Mouse (Mus musculus) erythroblast, adult 5-6 weeks (primary cell): ENCODE data around the gene Trmt11. TPM values are rescaled to one million over a fixed set of nuclear protein-coding genes. Genes with fewer than 3 reads are reported as not detected.
A peak's percentile ranks its signal among the peaks of the same experiment; 100 is the strongest.
"Not testable (repeated sequence)": the region's sequence is repeated elsewhere in the genome, so short reads cannot be mapped to it uniquely, and the experiment has no call there.

Source experiments
- ATAC-seq: replicated peaks from 2 replicates; pipeline ENCODE4 v1.8.0; 2016; ENCODE audit warnings: moderate number of reproducible peaks, mild to moderate bottlenecking, moderate TSS enrichment, inconsistent platforms; ENCODE audit not compliant: poor library complexity, low FRiP score, severe bottlenecking
- total RNA-seq, 2 experiments: library from RNA; stranded (forward) in 1 of 2; stranded (reverse) in 1 of 2; fragments of 150-400 nt in 1 of 2; fragments of 200-764, 138-1000 nt in 1 of 2; gene quantifications; 2 replicates each; pipeline versions ENCODE4 v1.2.3 to v1.2.4; 2015 to 2017; ENCODE audit warnings: low replicate concordance in 2 of 2

The Trmt11 gene
- total RNA-seq (2015; ENCODE audit: low replicate concordance) (9.6 and 13.8 TPM in 2 replicates), total RNA-seq (2017; ENCODE audit: low replicate concordance) (6.3 and 12.4 TPM in 2 replicates)

- peak; percentile 99 for ATAC-seq
These were observed at the start of gene Trmt11 for GRCm38 (mm10) chr10:30600542-30600966. Gene Trmt11, minus strand, starts transcription at chr10:30600749.

GRCm38 (mm10) chr10:30647681-30648080, 47.1 kb upstream of the Trmt11 start:
- ATAC-seq = no peak

- ATAC-seq = no peak
These were observed 37.7 kb upstream of the Trmt11 start for GRCm38 (mm10) chr10:30638216-30638615.

GRCm38 (mm10) chr10:30636474-30637154, 36.1 kb upstream of the Trmt11 start:
- ATAC-seq = not testable (repeated sequence)

GRCm38 (mm10) chr10:30632718-30633117, 32.2 kb upstream of the Trmt11 start:
- 0 out of 2 replicates have a peak, but pooled peaks have one; percentile 26 for ATAC-seq

- ATAC-seq = no peak
These were observed 29.4 kb upstream of the Trmt11 start for GRCm38 (mm10) chr10:30629977-30630376.

- 0 out of 2 replicates have a peak, but pooled peaks have one; percentile 35 for ATAC-seq
These were observed 29.0 kb upstream of the Trmt11 start, which contains the start of gene Hint3 for GRCm38 (mm10) chr10:30629513-30629912. Gene Hint3, minus strand, starts transcription at chr10:30629632.

GRCm38 (mm10) chr10:30628444-30628843, 27.9 kb upstream of the Trmt11 start:
- ATAC-seq = not testable (repeated sequence)

- ATAC-seq = no peak
These were observed 27.0 kb upstream of the Trmt11 start for GRCm38 (mm10) chr10:30627548-30627947.

- no peak for ATAC-seq
These were observed 23.8 kb upstream of the Trmt11 start for GRCm38 (mm10) chr10:30624161-30625019.

GRCm38 (mm10) chr10:30622928-30623327, 22.4 kb upstream of the Trmt11 start:
- ATAC-seq = no peak

GRCm38 (mm10) chr10:30618918-30619210, 18.3 kb upstream of the Trmt11 start:
- no peak for ATAC-seq

GRCm38 (mm10) chr10:30618091-30618917, 17.8 kb upstream of the Trmt11 start:
- ATAC-seq = peak; percentile 97

GRCm38 (mm10) chr10:30613039-30613438, 12.5 kb upstream of the Trmt11 start:
- ATAC-seq = no peak

GRCm38 (mm10) chr10:30609614-30610013, 9.1 kb upstream of the Trmt11 start:
- ATAC-seq = no peak

GRCm38 (mm10) chr10:30608109-30608508, 7.6 kb upstream of the Trmt11 start:
- ATAC-seq = no peak

- peak; percentile 59 for ATAC-seq
These were observed 435 bp downstream of the Trmt11 start for GRCm38 (mm10) chr10:30600094-30600534.

- ATAC-seq = no peak; the same call in 1 of the 2 replicates
These were observed 13.5 kb downstream of the Trmt11 start for GRCm38 (mm10) chr10:30587037-30587436.

GRCm38 (mm10) chr10:30585691-30586090, 14.9 kb downstream of the Trmt11 start:
- ATAC-seq = no peak
